Mouse (Mus musculus): ENCODE measurements around the gene Prkca. TPM values are rescaled to one million over a fixed set of nuclear protein-coding genes. Genes with fewer than 3 reads are reported as not detected.
A peak's percentile ranks its signal among the peaks of the same experiment; 100 is the strongest.

The Prkca gene
- polyA plus RNA-seq, 1 experiment from 2014 or later: 9.7 TPM

DNA sequence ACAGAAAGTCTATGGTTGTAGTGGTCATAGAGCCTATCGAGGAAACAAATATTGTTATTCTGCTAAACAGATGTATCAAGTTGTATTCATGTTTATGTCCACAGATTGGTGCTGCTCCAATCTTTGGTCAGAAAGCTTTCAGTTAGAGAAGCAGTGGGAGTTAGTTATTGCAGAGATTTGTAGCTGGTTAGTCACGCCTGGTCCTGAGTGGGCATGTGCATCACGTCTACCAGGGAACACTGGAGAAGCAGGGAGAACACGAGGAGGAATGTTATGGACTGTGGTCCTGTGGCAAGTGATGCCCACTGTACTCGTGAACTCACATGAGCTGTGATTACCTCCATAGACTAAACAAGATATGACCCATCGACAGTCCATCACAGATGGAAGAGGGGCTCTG lies 153.4 kb downstream of the Prkca start:
- Histone ChIP-seq H3K4me1 (peaks cover 4% of the 10 kb centered on the region; the same call in 1 of the 2 replicates), H3K9ac (no peak overlapping the region), H3K36me3 (no peaks in the 10 kb centered on the region), H3K4me3 (no peak overlapping the region), H3K9me3 (no peaks in the 10 kb centered on the region), H3K27me3 (no peaks in the 10 kb centered on the region), H3K27ac (no peak overlapping the region), H3K4me2 (no peak overlapping the region)
- 76% methylated on average over 6 of the region's 6 CpGs for WGBS
- no peak for ATAC-seq (ENCODE audit: borderline replicate concordance, extremely low read depth, low FRiP score, low TSS enrichment)

DNA sequence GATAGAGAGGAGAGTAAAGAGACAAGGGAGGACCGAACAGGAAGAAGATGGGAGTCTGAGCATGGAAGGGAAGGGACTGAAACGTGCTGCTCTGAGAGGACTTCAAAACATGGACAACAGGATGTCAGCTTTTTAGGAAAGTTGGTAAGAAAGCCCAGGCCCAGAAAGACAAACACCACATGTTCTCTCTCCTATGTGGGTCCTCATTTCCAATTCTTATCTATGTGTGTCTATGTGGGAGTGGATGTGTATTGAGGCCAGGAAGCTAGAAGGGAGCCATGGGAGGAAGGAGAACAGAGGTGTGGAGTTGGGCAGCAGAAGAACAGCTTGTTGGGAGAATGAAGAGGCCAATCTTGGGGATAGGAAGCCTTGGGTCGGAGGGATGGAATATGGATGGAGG lies 154.4 kb downstream of the Prkca start:
- H3K9ac ChIP-seq: no peak overlapping the region
- peaks cover under 1% of the 10 kb centered on the region; the same call in 1 of the 2 replicates for H3K4me1 ChIP-seq
- H3K27ac ChIP-seq: no peak overlapping the region
- no peak for ATAC-seq (ENCODE audit: borderline replicate concordance, extremely low read depth, low FRiP score, low TSS enrichment)
- WGBS: 70% methylated on average over 3 of the region's 3 CpGs
- no peaks in the 10 kb centered on the region for H3K9me3 ChIP-seq
- H3K36me3 ChIP-seq: no peaks in the 10 kb centered on the region
- H3K4me3 ChIP-seq: no peak overlapping the region
- no peak overlapping the region for H3K4me2 ChIP-seq
- no peaks in the 10 kb centered on the region for H3K27me3 ChIP-seq

DNA sequence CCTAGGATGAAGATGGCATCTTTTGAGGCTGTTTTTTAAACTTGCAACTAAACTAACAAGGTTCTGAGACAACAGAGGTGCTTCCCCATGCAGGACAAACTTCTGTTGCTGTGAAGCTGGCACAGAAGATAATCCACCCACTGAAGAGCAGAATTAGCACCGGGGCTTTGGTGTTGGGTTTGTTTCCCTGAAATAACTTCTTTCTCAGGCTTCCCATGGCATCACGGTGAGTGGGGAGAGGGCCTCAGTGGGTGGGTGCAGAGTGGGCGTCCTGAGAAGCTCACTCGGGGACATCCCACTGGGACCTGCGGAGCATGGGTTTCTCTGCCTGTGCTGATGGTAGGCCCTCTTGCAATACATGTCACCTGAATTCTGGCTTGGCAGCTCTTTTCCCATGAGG lies 161.3 kb downstream of the Prkca start:
- Histone ChIP-seq H3K4me3 (no peak overlapping the region), H3K4me1 (no peaks in the 10 kb centered on the region), H3K27me3 (no peaks in the 10 kb centered on the region), H3K4me2 (no peak overlapping the region), H3K9ac (no peak overlapping the region), H3K36me3 (no peaks in the 10 kb centered on the region), H3K27ac (no peak overlapping the region), H3K9me3 (no peaks in the 10 kb centered on the region)
- ATAC-seq (ENCODE audit: borderline replicate concordance, extremely low read depth, low FRiP score, low TSS enrichment): no peak
- WGBS: 89% methylated on average over 5 of the region's 5 CpGs

DNA sequence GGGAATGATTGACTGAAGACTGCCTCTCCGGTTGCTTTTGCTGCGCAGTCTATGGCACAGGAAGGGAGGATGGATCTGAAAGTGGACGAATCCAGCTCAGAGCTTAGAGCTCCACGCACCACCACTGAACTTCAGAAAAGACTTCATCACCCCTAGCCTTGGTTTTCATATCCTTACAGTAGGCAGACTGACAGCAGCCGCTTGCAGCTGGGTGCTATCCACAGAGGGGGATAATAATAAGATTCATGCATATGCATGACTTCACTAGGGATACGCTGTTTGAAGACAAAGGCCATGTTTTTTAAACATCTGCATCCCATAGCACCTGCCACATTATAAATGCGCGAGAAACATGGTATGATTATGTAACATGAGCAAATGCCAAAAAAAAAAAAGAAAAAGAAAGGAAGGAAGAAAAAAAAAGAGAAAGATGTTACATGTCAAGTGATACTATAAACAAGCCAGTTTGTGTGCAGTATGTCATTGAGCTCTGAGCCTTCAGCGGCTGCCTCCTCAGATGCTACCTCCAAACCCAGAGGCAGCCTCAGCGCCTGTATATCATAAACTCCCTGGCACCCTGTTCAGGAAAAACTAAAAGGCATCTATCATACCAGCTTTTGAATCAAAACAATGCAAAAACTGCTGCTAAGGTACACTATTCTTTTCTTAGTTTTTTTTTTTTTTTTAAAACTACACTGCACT lies 162.6 kb downstream of the Prkca start:
- no peaks in the 10 kb centered on the region for H3K4me1 ChIP-seq
- WGBS: 72% methylated on average over 10 of the region's 10 CpGs
- no peaks in the 10 kb centered on the region for H3K36me3 ChIP-seq
- no peak overlapping the region for H3K4me3 ChIP-seq
- no peak overlapping the region for H3K4me2 ChIP-seq
- no peak for ATAC-seq (ENCODE audit: borderline replicate concordance, extremely low read depth, low FRiP score, low TSS enrichment)
- no peak overlapping the region for H3K27ac ChIP-seq
- no peak overlapping the region for H3K9ac ChIP-seq
- no peaks in the 10 kb centered on the region for H3K9me3 ChIP-seq
- H3K27me3 ChIP-seq: no peaks in the 10 kb centered on the region

DNA sequence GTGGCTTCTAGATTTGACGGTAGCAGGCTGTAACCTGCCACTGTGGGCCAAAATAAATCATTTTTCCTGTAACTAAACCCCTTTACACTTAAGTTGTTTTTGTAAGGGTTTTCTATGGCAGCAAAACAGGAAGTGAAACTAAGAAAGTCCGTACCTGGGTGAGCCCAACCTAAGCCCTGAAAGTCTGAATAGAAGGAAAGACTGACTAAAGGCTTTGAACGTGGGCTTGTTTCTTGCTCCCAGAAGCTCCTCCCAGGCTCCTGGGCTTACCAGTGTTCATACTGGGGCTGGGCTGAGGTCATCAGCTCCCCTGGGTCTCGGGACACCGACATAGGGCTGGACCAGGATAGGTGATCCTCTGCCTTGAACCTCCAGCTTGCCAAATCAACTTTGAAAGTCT lies 164.9 kb downstream of the Prkca start:
- ATAC-seq (ENCODE audit: borderline replicate concordance, extremely low read depth, low FRiP score, low TSS enrichment): no peak
- Histone ChIP-seq H3K4me1 (no peaks in the 10 kb centered on the region), H3K27me3 (no peaks in the 10 kb centered on the region), H3K27ac (no peak overlapping the region), H3K4me3 (no peak overlapping the region), H3K36me3 (no peaks in the 10 kb centered on the region), H3K9ac (no peak overlapping the region), H3K4me2 (no peak overlapping the region), H3K9me3 (no peaks in the 10 kb centered on the region)
- WGBS: 81% methylated on average over 5 of the region's 5 CpGs

DNA sequence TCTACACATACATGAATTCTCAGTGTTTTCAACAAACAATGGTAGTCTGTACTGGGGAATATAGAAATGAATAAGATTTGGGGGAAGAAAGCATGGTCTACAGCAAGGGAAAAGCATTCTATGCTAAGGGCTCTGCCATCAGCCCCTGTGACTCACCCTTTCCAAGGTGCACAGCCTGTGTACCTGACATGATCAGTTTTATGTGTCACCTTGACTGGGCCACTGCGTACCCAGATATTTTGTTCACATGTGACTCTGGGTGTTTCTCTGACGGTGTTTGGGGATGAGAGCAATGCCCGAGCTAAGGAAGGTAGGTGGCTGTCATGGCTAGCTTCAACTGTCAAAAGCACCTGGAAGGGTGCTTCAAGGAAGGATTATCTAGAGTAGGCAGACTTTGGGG lies 165.5 kb downstream of the Prkca start:
- no peak overlapping the region for H3K9ac ChIP-seq
- ATAC-seq (ENCODE audit: borderline replicate concordance, extremely low read depth, low FRiP score, low TSS enrichment): no peak
- no peaks in the 10 kb centered on the region for H3K27me3 ChIP-seq
- H3K27ac ChIP-seq: no peak overlapping the region
- H3K36me3 ChIP-seq: no peaks in the 10 kb centered on the region
- no peak overlapping the region for H3K4me3 ChIP-seq
- H3K9me3 ChIP-seq: no peaks in the 10 kb centered on the region
- H3K4me1 ChIP-seq: no peaks in the 10 kb centered on the region
- 89% methylated on average over 3 of the region's 3 CpGs for WGBS
- H3K4me2 ChIP-seq: no peak overlapping the region

DNA sequence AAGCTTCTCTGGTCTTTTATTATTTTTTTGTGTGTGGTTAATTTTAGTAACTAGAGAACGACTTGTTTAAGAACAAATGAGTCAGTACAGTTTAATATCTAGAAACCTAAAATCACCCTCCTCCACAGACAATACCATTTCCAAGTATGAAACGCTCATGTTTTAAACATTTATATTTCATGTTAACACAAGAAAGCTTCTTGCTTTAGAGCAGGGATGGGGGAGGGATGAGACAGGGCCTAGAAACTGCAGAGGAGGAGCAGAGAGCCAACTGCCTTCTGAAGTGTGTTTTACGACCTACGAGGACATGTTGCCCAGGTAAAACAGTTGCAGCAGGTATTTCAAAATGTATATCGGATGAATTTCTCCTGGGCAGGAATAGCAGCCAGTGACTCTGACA lies 167.0 kb downstream of the Prkca start:
- Histone ChIP-seq H3K27ac (no peak overlapping the region), H3K36me3 (no peaks in the 10 kb centered on the region), H3K4me3 (no peak overlapping the region), H3K9ac (no peak overlapping the region), H3K4me1 (no peaks in the 10 kb centered on the region), H3K4me2 (no peak overlapping the region), H3K9me3 (no peaks in the 10 kb centered on the region), H3K27me3 (no peaks in the 10 kb centered on the region)
- ATAC-seq (ENCODE audit: borderline replicate concordance, extremely low read depth, low FRiP score, low TSS enrichment): no peak
- WGBS: 69% methylated on average over 5 of the region's 5 CpGs

DNA sequence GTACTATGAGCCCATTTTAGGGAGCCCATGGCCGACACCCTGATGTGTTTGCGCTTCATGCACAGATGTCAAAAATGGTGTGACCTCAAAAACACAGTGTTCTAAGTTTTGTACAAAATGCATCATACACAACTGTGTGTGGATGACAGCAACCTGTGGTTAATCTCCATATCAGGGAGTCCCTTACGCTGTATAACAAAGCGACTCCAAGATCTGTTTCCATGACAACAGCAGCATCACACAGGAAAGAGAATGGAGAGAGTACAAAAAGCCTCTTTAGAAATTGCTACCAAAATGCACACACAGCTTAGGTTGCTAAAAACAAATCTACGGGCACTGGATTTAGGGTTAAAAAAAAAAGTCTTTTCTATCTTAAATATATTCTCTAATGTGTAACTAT lies 171.8 kb downstream of the Prkca start:
- no peak for ATAC-seq (ENCODE audit: borderline replicate concordance, extremely low read depth, low FRiP score, low TSS enrichment)
- Histone ChIP-seq H3K4me2 (no peak overlapping the region), H3K27me3 (no peaks in the 10 kb centered on the region), H3K9me3 (no peaks in the 10 kb centered on the region), H3K27ac (no peak overlapping the region), H3K36me3 (no peaks in the 10 kb centered on the region), H3K4me3 (no peak overlapping the region), H3K4me1 (no peaks in the 10 kb centered on the region), H3K9ac (no peak overlapping the region)
- 88% methylated on average over 5 of the region's 5 CpGs for WGBS

DNA sequence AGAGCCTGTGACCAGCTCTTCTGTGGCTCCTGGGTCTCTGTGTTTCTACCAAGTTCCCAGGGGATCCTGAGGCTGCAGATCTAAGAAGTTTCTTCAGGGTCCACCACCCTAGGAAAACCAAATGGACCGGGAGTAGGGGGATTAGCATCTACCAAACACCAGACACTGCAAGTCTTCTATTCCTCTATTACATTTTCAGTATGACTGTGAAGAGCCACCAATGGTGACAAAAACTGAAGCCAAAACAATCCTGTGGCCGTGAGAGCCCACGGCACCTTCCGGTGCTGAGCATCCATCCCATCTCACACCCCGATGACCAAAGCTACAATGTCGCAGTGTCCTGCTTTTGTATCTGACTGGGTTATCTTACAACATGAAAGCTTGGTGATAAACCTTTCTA lies 172.5 kb downstream of the Prkca start:
- Histone ChIP-seq H3K4me2 (no peak overlapping the region), H3K4me3 (no peak overlapping the region), H3K9ac (no peak overlapping the region), H3K4me1 (0 out of 2 replicates have a peak, but pooled peaks cover under 1% of the 10 kb centered on the region), H3K9me3 (no peaks in the 10 kb centered on the region), H3K27me3 (no peaks in the 10 kb centered on the region), H3K27ac (no peak overlapping the region), H3K36me3 (no peaks in the 10 kb centered on the region)
- WGBS: 80% methylated on average over 6 of the region's 6 CpGs
- ATAC-seq (ENCODE audit: borderline replicate concordance, extremely low read depth, low FRiP score, low TSS enrichment): no peak

DNA sequence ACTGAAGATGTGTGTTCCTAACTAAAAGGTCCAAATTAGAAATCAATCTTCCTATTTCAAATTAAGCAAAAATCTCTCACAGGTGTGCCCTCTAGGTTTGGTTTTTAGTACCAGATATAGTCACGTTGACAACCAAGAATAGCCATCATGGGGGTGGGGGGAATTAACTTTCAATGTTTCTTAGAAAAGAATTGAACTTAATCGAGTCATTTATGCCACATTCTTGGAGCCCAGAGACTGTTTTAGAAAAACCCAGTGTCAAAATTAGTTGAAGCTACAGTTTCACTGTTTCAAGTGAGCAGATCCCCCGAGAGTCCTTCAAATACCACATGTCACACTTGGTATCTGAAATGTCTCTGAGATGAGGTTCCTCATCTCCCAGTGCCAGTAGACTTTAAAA lies 173.6 kb downstream of the Prkca start:
- Histone ChIP-seq H3K4me2 (no peak overlapping the region), H3K4me1 (0 out of 2 replicates have a peak, but pooled peaks cover 7% of the 10 kb centered on the region), H3K9me3 (no peaks in the 10 kb centered on the region), H3K9ac (no peak overlapping the region), H3K27ac (no peak overlapping the region), H3K36me3 (no peaks in the 10 kb centered on the region), H3K4me3 (no peak overlapping the region), H3K27me3 (no peaks in the 10 kb centered on the region)
- ATAC-seq (ENCODE audit: borderline replicate concordance, extremely low read depth, low FRiP score, low TSS enrichment): no peak
- 64% methylated on average over 3 of the region's 3 CpGs for WGBS

DNA sequence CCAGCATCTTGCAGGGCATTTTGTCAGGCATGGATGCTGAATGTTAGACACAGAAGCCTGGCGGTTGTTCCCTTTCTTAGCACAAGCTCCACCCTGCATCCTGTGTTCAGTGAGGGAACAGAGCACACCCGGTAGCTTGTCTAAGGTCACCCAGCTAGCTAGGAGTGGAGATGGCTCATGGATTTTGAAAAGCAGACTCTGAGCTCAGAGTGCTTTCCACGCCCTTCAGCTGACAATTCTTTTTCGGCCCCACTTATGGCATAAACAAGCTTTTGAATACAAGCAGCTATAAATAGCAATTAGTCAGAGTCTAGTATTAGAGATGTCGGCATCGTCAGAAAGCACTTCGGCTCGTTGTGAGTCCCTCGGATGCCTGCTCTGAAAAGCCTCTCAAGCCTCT lies 178.0 kb downstream of the Prkca start:
- 35% methylated on average over 9 of the region's 9 CpGs for WGBS
- H3K9ac ChIP-seq: no peak overlapping the region
- H3K4me1 ChIP-seq: 0 out of 2 replicates have a peak, but pooled peaks cover 7% of the 10 kb centered on the region

DNA sequence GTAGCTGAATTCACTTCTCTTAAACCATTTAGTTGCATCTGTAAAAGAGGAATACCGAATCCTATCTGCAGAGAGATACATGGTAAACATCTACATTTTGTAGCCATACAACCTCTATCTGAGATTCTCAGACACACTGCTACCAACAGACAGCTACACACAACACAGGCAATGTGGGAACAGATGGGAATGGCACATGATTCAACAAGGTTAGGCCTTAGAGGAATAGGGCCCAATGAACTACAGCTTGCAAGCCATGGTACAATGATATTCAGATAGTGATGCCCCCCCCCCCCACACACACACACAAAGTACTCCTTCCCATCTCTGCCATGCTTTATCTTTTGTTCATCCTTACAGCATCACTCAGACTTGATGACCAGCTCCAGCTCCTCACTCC lies 181.1 kb downstream of the Prkca start:
- no peaks in the 10 kb centered on the region for H3K9me3 ChIP-seq
- 0 out of 2 replicates have a peak, but pooled peaks cover 7% of the 10 kb centered on the region for H3K4me1 ChIP-seq
- H3K27me3 ChIP-seq: no peaks in the 10 kb centered on the region
- WGBS: 88% methylated on average over 1 of the region's 1 CpGs
- no peak for ATAC-seq (ENCODE audit: borderline replicate concordance, extremely low read depth, low FRiP score, low TSS enrichment)
- no peak overlapping the region for H3K4me3 ChIP-seq
- H3K27ac ChIP-seq: no peak overlapping the region
- no peak overlapping the region for H3K9ac ChIP-seq
- H3K36me3 ChIP-seq: no peaks in the 10 kb centered on the region
- H3K4me2 ChIP-seq: no peak overlapping the region

More for the DNA sequence above, 178.0 kb downstream of the Prkca start:
- no peak overlapping the region for H3K4me3 ChIP-seq
- H3K36me3 ChIP-seq: no peaks in the 10 kb centered on the region
- peak overlapping the region; percentile 19; the same call in 1 of the 2 replicates for H3K27ac ChIP-seq
- no peak overlapping the region for H3K4me2 ChIP-seq
- H3K27me3 ChIP-seq: no peaks in the 10 kb centered on the region
- no peaks in the 10 kb centered on the region for H3K9me3 ChIP-seq
- no peak for ATAC-seq (ENCODE audit: borderline replicate concordance, extremely low read depth, low FRiP score, low TSS enrichment)

DNA sequence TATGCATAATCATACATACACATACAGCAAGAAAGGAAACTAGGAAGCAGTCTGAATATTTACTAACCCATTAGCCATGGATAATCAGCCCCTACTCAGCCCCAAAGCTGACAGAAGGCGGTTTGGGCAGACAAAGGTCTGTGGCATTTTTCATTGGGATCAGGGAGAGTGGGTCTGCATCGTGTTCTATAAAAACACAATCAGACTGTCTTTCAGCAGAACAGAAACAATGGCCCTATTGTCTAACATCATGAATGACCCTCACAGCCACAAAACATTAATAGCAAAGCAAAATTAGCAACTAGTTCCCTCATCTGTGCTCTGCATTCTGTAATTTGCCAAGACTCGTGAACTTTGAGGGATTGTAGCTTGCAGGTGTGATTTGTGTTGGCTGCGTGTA lies 181.6 kb downstream of the Prkca start:
- ATAC-seq (ENCODE audit: borderline replicate concordance, extremely low read depth, low FRiP score, low TSS enrichment): no peak
- no peaks in the 10 kb centered on the region for H3K36me3 ChIP-seq
- no peak overlapping the region for H3K4me3 ChIP-seq
- no peaks in the 10 kb centered on the region for H3K27me3 ChIP-seq
- 64% methylated on average over 4 of the region's 4 CpGs for WGBS
- 0 out of 2 replicates have a peak, but pooled peaks cover 7% of the 10 kb centered on the region for H3K4me1 ChIP-seq
- no peaks in the 10 kb centered on the region for H3K9me3 ChIP-seq
- no peak overlapping the region for H3K9ac ChIP-seq
- H3K27ac ChIP-seq: no peak overlapping the region
- no peak overlapping the region for H3K4me2 ChIP-seq

Data from lung, embryonic 15.5 days (tissue).